Mouse (Mus musculus) v-Abl transformed pro-B cells (cell line): ENCODE results near the gene Mgrn1.

Experiments used
- in situ Hi-C, 2 experiments: fragments of 400-800 bp; cut with MboI; formaldehyde crosslinking; loops; one replicate each; pipeline ENCODE4 v1.15.1; 2025; ENCODE audit not compliant: unreplicated experiment in 2 of 2

Gene Mgrn1

DNA sequence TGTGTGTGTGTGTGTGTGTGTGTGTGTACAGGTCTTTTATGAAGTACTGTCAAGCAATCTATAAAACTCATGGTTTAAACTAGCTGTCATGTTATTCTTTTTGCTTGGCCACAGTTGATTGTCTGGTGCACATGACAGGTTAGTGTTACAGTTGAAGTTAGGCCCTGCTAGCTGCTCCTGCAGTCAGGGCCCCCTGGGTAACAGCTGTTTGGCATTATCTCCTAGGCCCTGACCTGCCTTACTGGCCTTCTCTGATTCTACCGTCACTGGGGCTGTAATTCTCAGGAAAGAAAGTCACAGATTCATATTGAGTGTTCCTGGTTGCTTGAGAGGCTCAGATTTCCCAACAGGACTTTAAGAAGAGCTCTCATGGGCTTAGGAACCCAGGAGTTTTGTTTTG, 19.5 kb downstream of the Mgrn1 start:
- in situ Hi-C loops, result loop anchor here in 1 of 2 experiments (25.0 kb wide), 1 partner anchor 243 kb away; no protein-coding TSS in a partner anchor

DNA sequence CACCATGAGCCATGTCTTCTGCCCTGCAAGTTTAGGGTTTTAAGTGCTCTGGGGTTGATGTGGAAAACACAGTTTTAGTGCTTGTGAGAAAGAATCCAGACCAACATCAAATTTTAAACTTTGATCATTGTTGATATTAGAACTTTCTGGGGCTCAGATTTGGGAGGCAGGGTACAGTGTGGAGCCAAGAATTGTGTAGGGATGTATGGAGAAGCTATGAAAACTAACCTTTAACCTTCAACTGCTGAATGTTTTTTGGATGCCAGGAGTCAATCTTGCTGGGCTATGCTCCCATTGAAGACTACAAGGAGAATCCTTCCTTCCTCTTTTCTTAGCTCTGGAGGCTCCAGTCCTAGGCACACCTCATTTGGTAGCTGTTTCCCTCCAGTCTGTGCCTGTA, 20.5 kb downstream of the Mgrn1 start:
- in situ Hi-C loops, result loop anchor here in 1 of 2 experiments (25.0 kb wide), 1 partner anchor 244 kb away; no protein-coding TSS in a partner anchor

- in situ Hi-C loops, result loop anchor here in 1 of 2 experiments (25.0 kb wide), 1 partner anchor 245 kb away; no protein-coding TSS in a partner anchor
These were observed 21.3 kb downstream of the Mgrn1 start for GRCm38 (mm10) chr16:4907386-4907785.

DNA sequence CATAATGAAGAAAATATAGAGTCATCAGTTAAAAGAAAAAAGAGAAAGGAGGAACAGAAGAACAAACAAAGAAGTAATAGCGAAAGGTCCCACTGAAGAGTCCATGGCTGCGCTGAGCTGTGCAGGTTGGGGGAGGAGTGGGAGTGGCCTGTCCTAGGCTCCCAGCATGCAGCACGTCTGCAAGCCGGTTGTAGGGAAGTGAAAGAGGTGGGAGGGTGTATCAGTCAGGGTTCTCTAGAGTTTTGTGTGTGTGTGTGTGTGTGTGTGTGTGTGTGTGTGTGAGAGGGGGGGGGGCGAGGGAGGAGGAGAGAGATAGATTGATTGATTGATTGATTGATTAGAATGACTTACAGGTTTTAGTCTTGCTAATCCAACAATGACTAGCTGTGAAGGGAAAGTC, 21.9 kb downstream of the Mgrn1 start:
- in situ Hi-C loops, result loop anchor here in 1 of 2 experiments (25.0 kb wide), 1 partner anchor 246 kb away; no protein-coding TSS in a partner anchor

GRCm38 (mm10) chr16:4909745-4910144, 23.7 kb downstream of the Mgrn1 start:
- in situ Hi-C loops, result loop anchor here (5.0 to 25.0 kb wide), 4 partner anchors 42 to 247 kb away; no protein-coding TSS in a partner anchor

DNA sequence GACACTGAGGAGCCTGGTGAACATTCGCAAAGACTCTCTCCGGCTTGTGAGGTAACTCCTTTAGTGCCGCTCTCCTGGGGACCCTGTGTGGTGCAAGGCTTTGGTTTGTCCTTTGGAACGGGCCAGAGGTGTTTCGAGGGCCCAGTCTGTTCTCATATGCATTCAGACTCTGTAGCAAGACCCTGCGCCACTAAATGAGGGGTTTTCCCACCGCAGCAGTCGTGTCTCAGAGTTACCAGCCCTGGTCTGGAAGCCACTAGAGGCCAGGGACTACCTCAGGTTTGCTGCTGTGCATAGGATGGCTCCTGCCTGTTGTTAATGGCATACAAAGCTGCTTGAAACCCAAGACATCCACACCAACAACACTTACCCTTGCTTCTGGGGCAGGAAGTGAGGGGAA, 24.7 kb downstream of the Mgrn1 start:
- in situ Hi-C loops, result loop anchor here (5.0 to 25.0 kb wide), 4 partner anchors 43 to 248 kb away; no protein-coding TSS in a partner anchor

- in situ Hi-C loops, result loop anchor here (5.0 to 25.0 kb wide), 4 partner anchors 45 to 250 kb away; no protein-coding TSS in a partner anchor
These were observed 26.1 kb downstream of the Mgrn1 start for GRCm38 (mm10) chr16:4912074-4912648.

DNA sequence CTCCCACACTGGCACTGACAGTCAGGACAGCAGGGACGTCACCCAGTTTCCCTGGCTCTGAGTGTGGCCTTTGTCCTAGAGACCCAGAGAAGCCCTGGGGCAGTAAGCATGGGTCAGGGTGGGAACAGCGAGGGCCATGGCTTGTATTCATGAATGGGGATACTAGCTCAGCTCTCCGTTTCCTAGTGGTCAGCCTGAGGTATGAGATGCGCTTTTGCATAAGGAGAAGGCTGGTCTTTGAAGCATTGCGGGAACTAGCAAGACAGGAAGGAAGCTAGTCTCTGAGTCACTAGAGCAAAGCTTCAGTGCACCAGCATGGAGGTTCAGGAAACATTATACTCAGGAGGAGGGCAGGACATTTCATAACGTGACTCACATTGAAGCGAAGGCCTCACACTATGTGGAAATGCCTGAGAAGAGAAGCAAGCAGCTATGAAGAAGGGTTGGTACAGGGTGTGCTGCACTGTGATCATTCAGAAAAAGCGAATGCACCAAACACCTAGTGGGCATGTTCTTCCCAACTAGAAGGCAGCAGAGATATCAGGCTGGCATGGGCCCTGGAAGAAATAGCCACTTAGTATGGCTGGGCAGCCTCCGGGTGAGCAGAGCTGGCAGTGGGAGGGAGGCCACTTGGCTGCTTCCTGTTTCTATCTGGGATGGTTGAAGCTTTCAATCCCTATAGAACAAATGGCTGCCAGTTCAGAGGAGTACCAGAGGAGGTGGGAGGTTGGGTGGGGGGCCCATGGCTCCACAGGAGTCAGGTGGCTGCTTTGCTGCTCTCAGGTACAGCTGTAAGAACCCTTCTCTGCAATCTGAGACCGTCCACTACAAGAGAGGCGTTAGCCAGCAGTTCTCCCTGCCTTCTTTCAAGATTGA, 27.1 kb downstream of the Mgrn1 start:
- in situ Hi-C loops, result loop anchor here (5.0 to 25.0 kb wide), 4 partner anchors 46 to 251 kb away; no protein-coding TSS in a partner anchor

DNA sequence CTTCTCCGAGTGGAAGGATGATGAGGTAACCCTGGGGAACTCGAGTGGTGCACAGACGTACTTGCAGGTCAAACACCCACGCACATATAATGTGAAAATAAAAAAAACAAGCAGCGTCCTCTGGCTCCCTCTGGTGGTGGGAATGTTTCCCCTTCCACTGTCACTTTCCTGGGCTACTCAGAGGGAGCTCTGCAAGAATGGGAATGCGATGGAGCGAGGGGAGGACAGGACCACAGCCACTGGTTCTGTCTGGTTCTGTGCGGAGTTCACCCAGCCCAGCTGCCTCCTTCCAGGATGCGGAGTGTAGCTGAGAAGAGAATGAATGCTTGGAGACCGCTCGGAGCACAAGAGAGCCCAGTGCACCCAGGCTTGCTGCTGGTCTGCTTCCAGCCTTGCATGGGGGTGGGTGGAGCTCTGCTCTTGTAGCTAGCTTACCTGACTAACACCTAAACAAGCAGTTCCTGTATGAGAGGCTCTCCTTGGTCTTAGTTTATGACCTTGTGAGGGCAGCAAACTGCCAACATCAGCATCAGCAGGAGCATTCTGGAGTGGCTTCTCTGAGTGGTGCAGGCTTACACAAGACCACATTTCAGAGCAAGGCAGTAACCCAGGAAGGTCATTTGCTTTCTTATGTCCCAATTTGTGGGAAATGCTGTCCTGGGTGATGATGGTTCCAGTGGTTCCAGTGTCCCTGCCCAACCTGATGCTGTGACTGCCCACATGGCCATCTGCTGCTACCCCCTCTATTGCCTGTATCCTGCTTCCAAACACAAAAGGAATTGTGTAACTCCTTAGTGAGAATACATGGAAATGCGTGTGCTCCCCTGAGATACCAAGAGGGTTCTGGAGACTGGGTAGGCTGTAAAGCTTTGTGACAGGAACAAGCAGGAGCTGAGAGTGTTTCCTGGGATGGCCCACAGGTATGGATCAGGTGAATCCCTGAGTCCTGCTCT, 28.0 kb downstream of the Mgrn1 start:
- in situ Hi-C loops, result loop anchor here (5.0 to 25.0 kb wide), 4 partner anchors 47 to 252 kb away; no protein-coding TSS in a partner anchor

DNA sequence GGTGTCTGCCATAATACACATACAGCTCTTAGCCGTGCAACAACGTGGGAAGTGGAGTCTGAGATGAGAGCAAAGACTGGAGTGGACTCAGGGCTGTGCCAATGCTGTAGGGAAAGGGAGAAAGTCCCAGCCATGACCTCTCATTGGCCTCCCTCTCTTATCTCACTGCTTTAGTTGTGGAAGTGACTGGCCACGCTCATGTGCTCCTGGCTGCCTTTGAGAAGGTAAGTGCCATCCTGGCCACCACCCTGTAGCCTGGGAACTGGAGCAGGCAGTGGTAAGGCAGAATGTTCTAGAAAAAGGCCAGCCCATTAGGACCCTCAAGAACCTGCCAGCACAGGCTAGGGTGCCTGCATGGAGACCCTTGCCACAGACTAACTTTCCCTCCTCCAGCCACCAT, 29.9 kb downstream of the Mgrn1 start:
- in situ Hi-C loops, result loop anchor here (10.0 to 25.0 kb wide), 3 partner anchors 51 to 254 kb away; no protein-coding TSS in a partner anchor

DNA sequence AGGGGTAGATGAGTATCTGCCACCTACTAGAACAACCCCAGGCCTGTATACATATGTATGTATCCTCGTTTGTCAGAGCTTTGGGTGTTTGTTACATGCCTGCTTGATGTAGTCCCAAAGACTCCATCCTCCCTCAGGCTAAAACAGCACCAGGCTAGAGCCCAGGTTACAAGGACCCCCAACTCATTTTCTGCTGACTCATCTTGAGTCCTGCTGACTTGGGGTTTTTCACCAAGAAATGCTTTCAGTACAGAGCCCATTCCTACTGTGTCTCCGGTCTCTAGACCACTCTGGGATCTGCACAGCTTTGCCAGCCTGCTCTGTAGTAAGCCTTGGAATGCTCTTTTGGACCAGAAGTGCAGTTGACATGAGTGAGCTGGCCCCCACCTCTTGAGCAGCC, 30.6 kb downstream of the Mgrn1 start:
- in situ Hi-C loops, result loop anchor here (10.0 to 25.0 kb wide), 3 partner anchors 52 to 254 kb away; no protein-coding TSS in a partner anchor

GRCm38 (mm10) chr16:4920556-4920955, 34.5 kb downstream of the Mgrn1 start:
- in situ Hi-C loops, result loop anchor here in 1 of 2 experiments (25.0 kb wide), 1 partner anchor 258 kb away; no protein-coding TSS in a partner anchor

GRCm38 (mm10) chr16:4922481-4922880, 36.4 kb downstream of the Mgrn1 start:
- in situ Hi-C loops, result loop anchor here in 1 of 2 experiments (25.0 kb wide), 1 partner anchor 260 kb away; no protein-coding TSS in a partner anchor

DNA sequence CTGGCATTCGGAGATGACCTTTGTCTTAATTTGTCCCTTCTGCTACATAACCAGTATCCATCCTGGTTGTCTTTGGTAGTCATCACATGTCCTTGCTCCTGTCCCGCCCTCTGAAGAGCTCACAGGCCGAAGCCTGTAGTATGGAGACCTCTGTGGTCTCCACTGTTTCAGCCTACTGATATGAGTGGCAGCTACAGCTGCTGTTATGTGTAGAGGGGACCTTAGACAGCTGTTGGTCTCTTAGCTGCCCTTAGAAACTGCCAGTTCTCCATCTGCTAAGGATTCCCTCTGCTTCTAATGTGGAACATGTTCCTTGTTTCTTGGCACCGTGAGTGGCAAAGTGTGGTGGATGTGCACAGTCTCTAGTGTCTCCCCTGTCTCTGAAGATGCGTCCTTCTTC, 37.9 kb downstream of the Mgrn1 start:
- in situ Hi-C loops, result loop anchor here in 1 of 2 experiments (25.0 kb wide), 1 partner anchor 262 kb away; no protein-coding TSS in a partner anchor

- in situ Hi-C loops, result no loop called here
These were observed 41.9 kb downstream of the Mgrn1 start for GRCm38 (mm10) chr16:4927967-4928366.

- in situ Hi-C loops, result no loop called here
These were observed 42.4 kb downstream of the Mgrn1 start for GRCm38 (mm10) chr16:4928474-4928873.

GRCm38 (mm10) chr16:4932429-4932828, 46.4 kb downstream of the Mgrn1 start:
- in situ Hi-C loops, result no loop called here

DNA sequence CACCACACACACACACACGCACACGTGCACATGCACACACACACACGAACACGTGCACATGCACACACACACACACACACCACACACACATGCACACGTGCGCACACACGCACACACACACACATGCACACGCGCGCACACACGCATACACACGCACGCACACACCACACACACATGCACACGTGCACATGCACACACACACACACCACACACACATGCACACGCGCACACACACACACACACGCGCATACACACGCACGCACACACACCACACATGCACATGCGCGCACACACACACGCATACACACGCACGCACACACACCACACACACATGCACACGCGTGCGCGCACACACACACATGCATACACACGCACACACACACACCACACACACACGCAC, 49.4 kb downstream of the Mgrn1 start:
- in situ Hi-C loops, result no loop called here

DNA sequence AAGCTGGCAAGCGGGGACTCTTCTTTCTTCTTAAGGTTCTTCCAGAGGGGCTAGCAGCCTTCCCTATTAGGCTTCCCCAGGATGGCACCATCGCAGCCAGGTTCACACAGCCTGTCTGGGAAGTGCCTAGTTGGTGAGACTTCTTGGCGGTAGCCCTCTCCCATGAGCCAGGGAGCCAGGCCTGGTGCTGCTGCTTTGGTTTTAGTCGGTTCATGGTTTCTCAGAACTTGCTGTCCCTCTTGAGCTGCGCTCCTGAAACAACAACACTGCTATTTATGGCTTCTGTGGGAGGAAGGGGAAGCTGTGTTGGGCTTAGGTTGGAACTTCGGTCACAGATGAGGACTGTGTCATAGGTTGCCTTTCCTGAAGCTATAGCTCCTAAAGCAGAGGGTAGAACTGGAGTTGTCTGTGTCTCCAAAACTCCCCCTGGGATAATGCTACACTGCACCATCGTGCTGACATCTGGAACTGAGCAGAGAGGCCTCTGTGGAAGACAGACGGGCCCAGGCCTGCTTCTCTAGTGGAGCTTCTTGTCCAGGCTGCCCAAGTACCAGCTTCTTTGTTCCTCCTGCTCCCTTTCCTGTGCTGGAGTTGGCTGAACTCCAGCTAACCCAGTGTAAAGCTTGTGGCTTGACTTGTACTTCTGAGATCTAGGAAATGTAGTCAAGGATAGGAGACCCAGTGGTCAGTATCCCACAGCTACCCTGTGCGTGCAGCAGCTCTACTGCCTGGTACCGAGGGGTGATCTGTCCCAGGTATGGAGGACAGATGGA, 50.1 kb downstream of the Mgrn1 start:
- in situ Hi-C loops, result no loop called here
